Mouse (Mus musculus) left cerebral cortex, adult 2 months (tissue): Measurements from ENCODE around the gene D030056L22Rik. TPM values are rescaled to one million over a fixed set of nuclear protein-coding genes. Genes with fewer than 3 reads are reported as not detected.

ENCODE experiments used
- DNase-seq, 2 experiments: peaks; one replicate each; pipeline ENCODE4 v3.0.0; 2021 to 2022; ENCODE audit warnings: low spot score in 2 of 2, mixed read lengths in 1 of 2; ENCODE audit errors: extremely low spot score in 1 of 2
- H3K27ac ChIP-seq: fragments of 200-600 bp; 2 replicates; pipeline ENCODE4 v1.8.1; 2022
- H3K4me3 ChIP-seq: fragments of 200-600 bp; 2 replicates; pipeline ENCODE4 v1.8.1; 2022
- CTCF ChIP-seq: fragments of 200-600 bp; IDR thresholded peaks from 2 replicates; pipeline ENCODE4 v1.8.1; 2022; ENCODE audit warnings: antibody characterized with exemption, mild to moderate bottlenecking, moderate library complexity
- intact Hi-C: fragments of 180-260 bp; cut with DNase I; formaldehyde crosslinking; loops from one replicate; pipeline ENCODE4 v1.15.1; 2025
- total RNA-seq, 2 experiments: library from RNA; stranded (reverse); gene quantifications; 2 replicates each; pipeline ENCODE4 v1.2.3; 2021

D030056L22Rik gene
- total RNA-seq, 2 experiments from 2014 or later, result 20.7 to 25.2 TPM

DNA sequence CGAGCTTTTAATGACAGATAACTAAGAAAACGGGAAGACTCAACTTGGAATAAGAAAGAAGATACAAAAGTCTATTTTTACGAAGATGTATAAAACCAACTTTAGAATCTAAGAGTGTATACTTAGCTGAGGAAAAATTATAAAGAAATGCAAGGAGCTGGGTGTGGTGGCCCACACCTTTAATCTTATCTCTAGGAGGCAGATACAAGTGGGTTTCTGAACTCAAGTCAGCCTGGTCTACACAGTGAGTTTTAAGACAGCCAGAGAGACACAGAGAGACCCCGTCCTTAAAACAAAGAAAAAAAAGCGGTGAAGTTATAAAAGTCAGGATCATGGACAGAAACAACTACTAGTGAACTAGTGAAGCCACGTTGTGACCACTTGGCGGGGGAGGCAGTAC, 26.2 kb downstream of the D030056L22Rik start:
- TF ChIP-seq CTCF, result no peak
- DNase-seq, result no peak
- Histone ChIP-seq H3K4me3 (no peak overlapping the region), H3K27ac (no peak overlapping the region)
- intact Hi-C loops, result no loop called here

- Histone ChIP-seq H3K27ac (no peak overlapping the region), H3K4me3 (no peak overlapping the region)
- intact Hi-C loops, result no loop called here
- no peak for TF ChIP-seq CTCF
- no peak for DNase-seq
Observed at GRCm38 (mm10) chr19:18743946-18744345, 31.0 kb downstream of the D030056L22Rik start.

DNA sequence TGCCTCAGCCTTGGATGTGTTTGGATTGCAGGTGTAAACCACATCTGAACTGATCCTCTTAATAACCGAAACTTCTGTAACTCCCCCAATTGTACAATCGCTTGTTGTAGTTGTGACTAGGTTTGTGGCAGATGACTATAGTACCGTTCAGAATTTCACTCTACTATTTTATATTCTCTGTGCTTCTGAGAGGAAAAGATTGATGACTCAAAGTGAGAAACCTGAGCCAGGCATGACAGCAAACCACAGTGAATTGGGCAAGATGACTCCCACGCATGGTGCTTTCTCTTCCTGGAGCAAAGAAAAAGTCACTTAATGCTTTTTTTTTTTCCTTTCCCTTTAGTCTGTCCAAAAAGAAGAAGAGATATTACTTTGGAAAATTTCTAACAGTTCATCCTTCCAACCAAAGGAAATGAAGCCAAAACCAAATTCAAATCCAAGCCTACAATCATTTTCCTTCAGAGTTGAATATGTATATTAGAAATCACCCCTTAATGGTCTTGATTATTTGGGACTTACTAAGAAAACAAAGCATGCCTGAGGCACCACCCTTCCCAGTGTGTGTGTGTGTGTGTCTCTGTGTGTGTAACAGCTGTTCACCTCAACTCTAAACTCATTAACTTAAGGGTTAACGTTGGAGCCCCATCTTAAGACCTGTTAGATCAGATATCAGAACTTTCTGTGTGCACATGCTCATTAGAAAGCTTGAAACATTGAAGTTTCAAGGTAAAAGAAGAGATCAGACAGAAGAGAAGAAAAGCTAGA, 33.8 kb downstream of the D030056L22Rik start:
- intact Hi-C loops, result no loop called here
- TF ChIP-seq CTCF, result no peak
- DNase-seq, result no peak
- no peak overlapping the region for H3K27ac ChIP-seq
- H3K4me3 ChIP-seq, result no peak overlapping the region

DNA sequence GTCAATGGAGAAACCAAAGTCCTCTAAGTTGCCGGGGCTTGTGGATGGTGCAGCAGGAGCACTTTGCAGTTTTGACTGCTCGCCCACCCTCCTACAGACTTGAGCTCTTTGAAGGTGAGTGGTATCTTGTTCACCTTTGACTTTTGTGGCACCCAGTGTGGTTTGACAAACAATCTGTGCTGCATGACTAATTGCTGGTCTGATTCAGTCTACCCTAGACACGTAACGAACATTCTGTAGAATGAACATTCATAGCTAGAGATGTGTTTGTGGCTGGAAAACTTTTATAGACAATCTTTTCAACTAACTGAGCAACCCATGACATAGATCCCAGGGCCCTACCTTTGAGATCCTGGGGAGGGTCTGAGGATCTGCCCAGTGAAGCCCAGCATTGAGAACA, 34.4 kb downstream of the D030056L22Rik start:
- no peak overlapping the region for H3K27ac ChIP-seq
- H3K4me3 ChIP-seq, result no peak overlapping the region
- TF ChIP-seq CTCF, result no peak
- no peak for DNase-seq
- intact Hi-C loops, result no loop called here

DNA sequence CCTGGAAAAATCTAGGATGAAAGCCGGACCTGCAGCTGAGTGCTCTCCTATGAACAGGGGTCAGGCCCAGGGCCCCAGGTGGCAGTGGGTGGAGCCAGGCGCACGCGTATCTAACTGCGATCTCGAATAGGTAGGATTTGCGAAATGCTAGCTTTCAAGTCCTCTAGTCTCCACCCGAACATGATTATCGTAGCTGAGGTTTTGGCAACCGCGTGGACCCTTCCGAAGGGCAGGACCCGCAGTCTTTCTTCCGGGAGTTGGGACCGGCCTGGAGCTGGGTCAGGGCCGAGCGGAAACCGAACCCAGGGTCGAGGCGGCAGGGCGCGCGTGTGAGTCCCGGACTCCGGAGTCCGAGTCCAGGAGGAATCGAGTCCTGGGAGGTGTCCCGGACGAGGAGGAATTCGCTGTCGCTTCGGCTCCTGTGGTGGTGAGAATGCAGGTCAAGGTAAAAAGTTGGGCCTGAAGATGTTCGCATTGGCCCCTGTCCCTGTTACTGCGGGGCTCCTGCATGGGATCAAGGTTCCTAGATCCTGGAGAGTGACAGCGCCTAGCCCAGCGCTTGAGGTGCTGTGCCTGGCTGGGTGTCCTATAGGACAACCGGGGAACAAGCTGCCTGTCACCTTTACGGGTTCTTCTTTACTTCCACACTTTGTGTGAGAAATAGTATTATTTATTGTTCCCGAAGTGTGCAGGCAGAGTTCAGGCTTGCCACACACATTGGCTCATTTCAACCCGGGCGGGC, 36.8 kb downstream of the D030056L22Rik start, which contains the start of gene Trpm6:
Gene Trpm6 (plus strand): TSS at position 386 of the 742 bp plus-strand sequence.
- Histone ChIP-seq H3K4me3 (peak within 1 kb of the TSS; percentile 35), H3K27ac (no peak within 1 kb of the TSS)
- DNase-seq, result no peak
- intact Hi-C loops, result no loop called here
- TF ChIP-seq CTCF, result no peak

- Histone ChIP-seq H3K4me3 (no peak overlapping the region), H3K27ac (no peak overlapping the region)
- DNase-seq, result no peak
- intact Hi-C loops, result no loop called here
- no peak for TF ChIP-seq CTCF
Observed at GRCm38 (mm10) chr19:18757191-18757590, 44.2 kb downstream of the D030056L22Rik start.

DNA sequence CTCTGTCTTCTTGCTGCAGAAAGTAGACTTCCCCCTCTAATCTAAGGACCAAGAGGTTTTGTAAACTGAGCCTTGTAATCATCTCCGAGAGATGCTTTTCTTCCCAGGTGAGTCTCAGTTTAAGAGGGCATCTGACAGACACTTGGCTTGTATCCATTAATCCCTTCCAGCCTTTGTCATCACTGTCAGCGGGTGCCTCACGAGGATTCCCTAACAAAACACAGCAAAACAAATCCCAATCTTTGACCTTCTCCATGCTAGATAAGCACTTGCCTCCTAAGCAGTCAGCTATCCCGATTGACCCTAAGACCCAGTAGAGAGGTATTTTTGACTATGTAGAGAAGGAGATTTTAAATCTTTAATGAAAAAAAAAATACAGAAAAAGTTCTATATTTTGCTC, 44.7 kb downstream of the D030056L22Rik start:
- DNase-seq, result no peak
- intact Hi-C loops, result no loop called here
- TF ChIP-seq CTCF, result no peak
- Histone ChIP-seq H3K4me3 (no peak overlapping the region), H3K27ac (no peak overlapping the region)

DNA sequence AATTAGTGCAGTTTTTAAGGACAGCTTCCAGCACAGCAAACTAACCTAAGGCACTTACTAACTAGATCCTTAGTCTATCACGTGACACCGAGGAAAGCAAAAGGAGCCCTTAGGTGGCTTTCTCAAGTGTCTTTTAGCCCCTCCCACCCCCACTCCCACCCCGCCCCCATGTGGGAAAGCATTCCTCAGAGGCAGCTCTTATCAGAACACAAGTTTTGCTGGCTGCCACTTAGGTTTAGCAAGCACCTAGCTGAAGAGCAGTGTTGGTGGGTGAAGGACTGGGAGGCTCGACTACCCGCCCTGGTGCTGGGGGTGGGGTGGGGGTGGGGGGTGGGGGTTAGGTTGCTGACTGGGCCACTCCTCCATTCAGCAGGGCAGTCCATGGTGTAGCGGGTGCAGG, 45.3 kb downstream of the D030056L22Rik start:
- intact Hi-C loops, result no loop called here
- H3K4me3 ChIP-seq, result no peak overlapping the region
- no peak overlapping the region for H3K27ac ChIP-seq
- DNase-seq, result no peak
- TF ChIP-seq CTCF, result no peak

DNA sequence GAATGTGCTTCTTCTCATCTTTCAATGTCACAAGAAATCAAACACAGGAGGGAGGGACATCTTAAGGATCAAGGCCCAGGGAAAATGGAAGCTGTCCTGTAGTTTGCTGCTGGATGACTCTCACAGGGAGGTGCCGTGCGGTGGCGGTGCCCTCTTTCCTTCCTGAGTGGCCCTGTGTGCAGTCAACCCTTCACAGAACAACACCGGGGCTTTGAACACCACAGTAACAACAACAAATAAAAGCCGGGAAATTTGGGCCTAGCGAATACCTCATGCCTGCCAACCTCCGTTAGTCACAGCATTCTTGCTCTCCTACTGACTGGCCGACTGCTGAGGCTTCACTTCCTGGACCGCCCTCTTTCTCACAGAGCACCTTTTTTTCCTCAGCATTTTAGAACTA, 45.9 kb downstream of the D030056L22Rik start:
- Histone ChIP-seq H3K27ac (no peak overlapping the region), H3K4me3 (no peak overlapping the region)
- intact Hi-C loops, result no loop called here
- TF ChIP-seq CTCF, result no peak
- DNase-seq, result no peak

- DNase-seq, result no peak
- no peak overlapping the region for H3K27ac ChIP-seq
Observed at GRCm38 (mm10) chr19:18766399-18766798, 53.4 kb downstream of the D030056L22Rik start.

More at GRCm38 (mm10) chr19:18766399-18766798, 53.4 kb downstream of the D030056L22Rik start:
- intact Hi-C loops, result no loop called here
- no peak for TF ChIP-seq CTCF
- no peak overlapping the region for H3K4me3 ChIP-seq

Other genes starting within 250 kb of the D030056L22Rik start
- 10 to 100 TPM; 18.8 to 19.7 TPM for gene Ostf1, start 81.4 kb upstream of the D030056L22Rik start, total RNA-seq
- gene Nmrk1, start 81.2 kb upstream of the D030056L22Rik start, total RNA-seq, result 1 to 10 TPM; 4.9 to 5.4 TPM
- 10 to 100 TPM; 12.6 to 12.9 TPM for gene Carnmt1, start 42.4 kb upstream of the D030056L22Rik start, total RNA-seq
- under 1 TPM; 0.33 to 0.59 TPM for gene Trpm6, start 36.8 kb downstream of the D030056L22Rik start, total RNA-seq